9 mouse cellular contexts compared by ENCODE assay signal in genomic region chr7:135488214-135488810, GRCm38 (mm10). TPM values are rescaled to one million over a fixed set of nuclear protein-coding genes. Genes with fewer than 3 reads are reported as not detected.
DNase-seq lines count a peak whose midpoint lies in the region; ATAC-seq and TF ChIP-seq lines count a peak whose summit lies in the region.
"Had no signal": no experiment of that assay in that cellular context is flagged by ENCODE, and none has a peak within 500 bp of the region (broad histone marks: within the 10 kb centered on the region; RNA-seq: fewer than 3 reads in every experiment).

No protein-coding gene starts in this region.

- no peak overlapping the region for H3K4me3 ChIP-seq in ES-E14 (ENCODE audit: insufficient read depth in 1 of 2, low read depth in 1 of 2, low read length in 2 of 2, poor library complexity in 1 of 2, severe bottlenecking in 1 of 2)
- no peak overlapping the region for H3K4me3 ChIP-seq in midbrain, embryonic 10.5 days

- no peak overlapping the region for H3K9ac ChIP-seq in ES-E14 (ENCODE audit: insufficient read depth, low read depth, low read length, poor library complexity, severe bottlenecking)

- H3K4me1 ChIP-seq in ES-E14 (ENCODE audit: control insufficient read depth in 2 of 2, insufficient read depth in 2 of 2, low read length in 2 of 2, poor library complexity in 1 of 2): peaks cover 5 to 22% of the 10 kb centered on the region in 2 experiments; a peak in 3 of 4 replicates
- H3K4me1 ChIP-seq in midbrain, embryonic 10.5 days: peaks cover 32% of the 10 kb centered on the region

- ATAC-seq in megakaryocyte progenitor cell, adult 5-6 weeks (replicated peaks; ENCODE audit: poor library complexity): peak; percentile 72

- no peaks in the 10 kb centered on the region for H3K9me3 ChIP-seq in ES-E14 (ENCODE audit: control insufficient read depth, insufficient read depth, low read depth, low read length)
- H3K9me3 ChIP-seq in midbrain, embryonic 10.5 days (replicated peaks): no peaks in the 10 kb centered on the region

- peak; percentile 59 to 60 for DNase-seq in kidney, postnatal 4 days
- no peak for DNase-seq in kidney, adult 8-10 months
- DNase-seq in ES-E14 (ENCODE audit: low read depth, low spot score) (peak; percentile 45), adipocyte (ENCODE audit: low spot score) (peak; percentile 12)
- no peak for DNase-seq in midbrain, embryonic 10.5 days (ENCODE audit: low spot score)
- no peak for DNase-seq in urinary bladder, postnatal 10 days (ENCODE audit: low spot score)

- H3K27ac ChIP-seq in ES-E14 (ENCODE audit: insufficient read depth, low read depth, low read length, poor library complexity, severe bottlenecking): no peak overlapping the region
- no peak overlapping the region for H3K27ac ChIP-seq in midbrain, embryonic 10.5 days (replicated peaks)

- no peaks in the 10 kb centered on the region for H3K36me3 ChIP-seq in ES-E14 (ENCODE audit: control insufficient read depth, insufficient read depth, low read length, poor library complexity, severe bottlenecking)
- no peaks in the 10 kb centered on the region for H3K36me3 ChIP-seq in midbrain, embryonic 10.5 days

- in situ Hi-C loops in ES-E14 (cut with MboI; ENCODE audit: low sequenced_read_pairs in 2 of 2, unreplicated experiment in 2 of 2): loop anchor here in 1 of 2 experiments (5.0 kb wide), 1 partner anchor 81 kb away; no protein-coding TSS in a partner anchor

- 73% methylated on average over 6 of the region's 6 CpGs for WGBS in midbrain, embryonic 10.5 days

- H3K27me3 ChIP-seq in midbrain, embryonic 10.5 days (ENCODE audit: low read depth, poor library complexity, severe bottlenecking): peaks cover 48% of the 10 kb centered on the region

TF ChIP-seq in ES-E14, 5 proteins besides CTCF, POLR2A, EP300 and RAD21:
- TF ChIP-seq HCFC1 (IDR thresholded peaks at IDR 0.05; ENCODE audit: borderline replicate concordance, insufficient read depth, low read length): no peak
- TF ChIP-seq ZC3H11A (IDR thresholded peaks at IDR 0.05; ENCODE audit: borderline replicate concordance, low read depth, low read length): 0 out of 2 replicates have a peak, but pooled peaks have one; percentile 6

RNA-seq across cellular contexts. Expression of gene Clrn3, which starts 40.1 kb away (rescaled TPM):
- not detected in 2 replicates for total RNA-seq in ES-E14 (2012; rRNA removed)
- total RNA-seq in megakaryocyte progenitor cell, adult 5-6 weeks (2015): 0.07 TPM in 1 of 2 replicates, not detected in the other
- not detected in 2 replicates for total RNA-seq in megakaryocyte progenitor cell, adult 5-6 weeks (2017)
- polyA plus RNA-seq in midbrain, embryonic 10.5 days (2016; fragmentation: Nextera tagmentation; extraction: Ambion mirVana): not detected in 2 replicates
- total RNA-seq: layer of hippocampus, postnatal 10 days had no signal
- polyA plus RNA-seq: neural tube, embryonic 14.5 days had no signal

RNA-seq across cellular contexts. Expression of gene Ptpre, which starts 49.0 kb away (rescaled TPM):
- total RNA-seq in ES-E14 (2012; rRNA removed): 1.1 and 1.3 TPM in 2 replicates
- total RNA-seq in megakaryocyte progenitor cell, adult 5-6 weeks (2015): 61.4 and 74.2 TPM in 2 replicates
- 49.6 and 59.1 TPM in 2 replicates for total RNA-seq in megakaryocyte progenitor cell, adult 5-6 weeks (2017)
- 0.56 and 0.68 TPM in 2 replicates for polyA plus RNA-seq in midbrain, embryonic 10.5 days (2016; fragmentation: Nextera tagmentation; extraction: Ambion mirVana)

Comparison
In these comparisons a context has a peak if more than half of its experiments do, and no peak if none do; other contexts are left out.
1. DNase-seq: peak in kidney, postnatal 4 days (2 of 2), ES-E14 (single experiment) and adipocyte (single experiment); none in kidney, adult 8-10 months (0 of 2), midbrain, embryonic 10.5 days (single experiment) and urinary bladder, postnatal 10 days (single experiment).
2. RNA of gene Ptpre, which starts 49.0 kb away (total RNA-seq): 49.6 to 74.2 TPM in megakaryocyte progenitor cell, adult 5-6 weeks; 1.1 to 1.3 TPM in ES-E14; every median in the first group is over 10 times any median in the second.